Mouse (Mus musculus): ENCODE measurements at regions not wholly inside any gene's neighbourhood (a gene's known extent, or its start where the extent isn't known, plus 50 kb on each side); places are given as distances from the start of the nearest gene placed in this dataset.

DNA sequence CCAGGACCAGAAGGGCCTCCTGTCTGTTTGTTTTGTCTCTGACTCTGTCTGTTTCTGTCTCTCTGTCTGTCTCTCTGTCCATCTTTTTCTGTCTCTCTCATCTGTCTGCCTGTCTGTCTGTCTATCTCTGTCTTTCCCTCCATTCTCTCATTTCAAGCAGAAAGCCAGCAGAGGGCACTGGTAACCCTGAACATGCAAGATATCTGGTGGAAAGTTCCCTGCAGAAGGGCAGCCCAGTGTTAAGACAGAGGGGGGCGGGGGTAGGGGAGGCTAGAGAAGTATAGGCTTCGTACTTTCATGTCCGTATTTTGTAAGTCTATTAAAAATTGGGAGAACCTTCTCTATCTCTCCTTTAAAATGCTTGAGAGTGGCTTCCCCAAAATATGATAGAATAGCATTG lies 370.4 kb upstream of the Nr5a2 start:
- in situ Hi-C loops (cut with MboI), result no loop called here

DNA sequence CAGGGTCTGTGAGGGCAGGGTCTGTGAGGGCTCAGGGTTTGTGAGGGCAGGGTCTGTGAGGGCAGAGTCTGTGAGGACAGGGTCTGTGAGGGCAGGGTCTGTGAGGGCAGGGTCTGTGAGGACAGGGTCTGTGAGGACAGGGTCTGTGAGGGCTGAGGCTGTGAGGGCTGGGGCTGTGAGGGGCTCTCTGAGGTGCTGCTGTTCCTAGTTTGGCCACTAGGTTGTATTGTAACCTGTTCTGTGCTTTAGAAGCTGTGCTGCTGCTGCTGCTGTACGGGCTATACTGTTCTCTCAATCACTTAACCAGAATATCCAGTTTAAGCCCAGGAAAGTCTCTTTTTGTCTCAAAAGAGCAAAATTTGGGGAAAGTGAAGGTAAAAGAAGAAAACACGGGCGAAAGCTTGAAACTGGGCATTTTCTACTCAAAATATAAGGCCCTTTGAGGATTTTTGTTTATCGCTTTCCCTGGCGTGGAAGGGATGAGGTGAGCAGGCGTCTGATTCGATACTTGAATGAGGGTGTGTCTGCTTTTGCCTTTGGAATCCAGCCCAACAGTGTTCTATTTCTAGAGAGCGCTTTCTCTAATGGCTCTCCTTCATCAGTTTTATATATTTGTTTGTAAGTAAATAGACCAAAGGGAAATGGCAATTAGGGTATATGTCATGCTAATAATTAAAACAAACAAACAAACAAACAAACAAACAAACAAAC lies 363.8 kb upstream of the Nr5a2 start:
- in situ Hi-C loops (cut with MboI), result loop anchor here (25.0 kb wide), 1 partner anchor 713 kb away; no protein-coding TSS in a partner anchor

DNA sequence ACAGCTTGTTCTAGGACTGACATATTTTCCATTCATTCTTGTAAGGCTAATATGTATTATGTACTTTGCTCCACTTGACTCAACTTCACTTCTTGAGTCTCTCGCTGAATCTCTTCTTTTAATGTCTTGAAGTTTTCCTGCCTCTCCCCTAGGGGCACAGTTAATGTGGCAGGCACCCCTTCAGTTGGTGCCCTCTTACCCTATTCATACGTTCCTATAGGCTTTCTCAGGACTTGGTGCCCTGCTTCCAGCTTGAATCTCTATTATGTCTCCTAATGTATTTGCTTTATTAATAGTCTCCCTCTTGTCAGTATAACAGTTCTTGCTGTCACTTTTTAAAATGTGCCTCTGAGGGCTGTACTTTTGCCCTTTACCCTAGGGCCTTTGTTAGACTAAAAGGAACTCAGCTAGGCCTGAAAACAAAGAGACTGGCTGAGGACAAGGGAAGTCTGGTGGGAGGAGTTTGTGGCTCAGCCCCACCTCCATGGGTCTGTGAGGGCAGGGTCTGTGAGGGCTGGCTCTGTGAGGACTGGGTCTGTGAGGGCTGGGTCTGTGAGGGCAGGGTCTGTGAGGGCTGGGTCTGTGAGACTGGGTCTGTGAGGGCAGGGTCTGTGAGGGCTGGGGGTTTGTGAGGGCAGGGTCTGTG lies 362.9 kb upstream of the Nr5a2 start:
- in situ Hi-C loops (cut with MboI), result loop anchor here (25.0 kb wide), 1 partner anchor 714 kb away; no protein-coding TSS in a partner anchor

DNA sequence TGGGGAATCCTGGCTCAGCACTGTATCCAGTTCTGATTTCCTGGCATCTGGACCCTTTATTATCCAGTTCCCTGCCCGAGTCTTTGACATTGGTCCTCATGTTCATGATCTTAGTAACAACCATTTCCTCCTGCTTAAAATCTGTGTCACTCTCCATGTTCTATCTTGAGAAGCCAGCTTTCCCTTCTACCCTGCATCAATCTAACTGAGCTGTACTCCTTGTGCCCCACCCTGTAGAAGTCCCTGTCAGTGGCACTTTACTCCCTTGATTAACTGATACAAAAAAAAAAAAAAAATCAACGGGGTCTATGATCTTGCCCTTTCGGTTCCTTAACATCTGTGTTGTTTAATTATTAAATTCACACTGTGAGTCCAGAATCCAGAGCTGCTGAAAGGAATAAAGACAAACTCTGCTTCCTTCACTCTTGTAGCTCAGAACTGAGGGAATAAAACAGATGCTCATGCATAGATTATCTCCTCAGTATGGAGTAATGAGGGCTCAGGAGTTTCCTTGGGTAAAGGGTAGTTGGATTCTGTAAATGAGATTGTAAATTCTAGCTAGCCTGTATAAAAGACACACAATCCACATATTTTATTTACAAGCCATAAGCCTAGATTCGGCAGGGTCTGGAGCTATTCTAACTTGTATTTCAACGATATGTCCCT lies 342.6 kb upstream of the Nr5a2 start:
- in situ Hi-C loops (cut with MboI), result loop anchor here (25.0 kb wide), 1 partner anchor 734 kb away; no protein-coding TSS in a partner anchor

DNA sequence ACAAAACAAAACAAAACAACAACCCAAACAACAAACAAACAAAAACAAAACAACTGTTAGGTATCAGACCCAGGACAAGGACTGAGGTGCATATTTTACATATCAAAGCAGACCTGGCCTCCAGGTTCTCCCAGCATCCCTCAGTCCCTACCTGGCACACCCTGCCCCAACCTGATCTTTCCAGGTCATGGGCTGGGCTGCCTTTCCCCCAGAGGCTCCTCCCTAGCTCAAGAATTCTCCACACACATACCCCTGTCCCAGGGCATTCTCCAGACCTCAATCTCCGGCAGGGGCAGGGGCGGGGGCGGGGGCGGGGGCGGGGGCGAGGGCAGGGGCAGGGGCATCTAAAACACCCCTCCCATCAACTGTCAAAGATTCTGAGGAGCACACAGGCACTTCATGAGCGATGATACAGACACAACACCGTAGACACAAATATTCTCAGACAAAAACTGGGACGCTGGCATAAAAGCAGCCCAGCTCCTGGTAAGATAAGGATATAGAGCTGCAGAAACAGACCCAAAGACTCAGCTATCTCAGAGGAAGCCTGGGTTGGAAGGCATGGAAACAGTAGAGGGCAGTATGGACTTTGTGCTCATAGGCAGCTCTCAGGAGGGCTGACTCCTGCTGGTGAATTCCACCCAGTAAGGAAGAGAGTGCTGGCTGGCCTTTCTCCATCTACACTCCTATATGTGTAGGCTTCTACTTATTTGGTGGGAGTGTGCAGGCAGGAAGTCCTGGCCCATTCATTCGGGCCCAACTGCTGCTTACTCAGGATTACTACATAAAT lies 337.7 kb upstream of the Nr5a2 start:
- in situ Hi-C loops (cut with MboI), result no loop called here

DNA sequence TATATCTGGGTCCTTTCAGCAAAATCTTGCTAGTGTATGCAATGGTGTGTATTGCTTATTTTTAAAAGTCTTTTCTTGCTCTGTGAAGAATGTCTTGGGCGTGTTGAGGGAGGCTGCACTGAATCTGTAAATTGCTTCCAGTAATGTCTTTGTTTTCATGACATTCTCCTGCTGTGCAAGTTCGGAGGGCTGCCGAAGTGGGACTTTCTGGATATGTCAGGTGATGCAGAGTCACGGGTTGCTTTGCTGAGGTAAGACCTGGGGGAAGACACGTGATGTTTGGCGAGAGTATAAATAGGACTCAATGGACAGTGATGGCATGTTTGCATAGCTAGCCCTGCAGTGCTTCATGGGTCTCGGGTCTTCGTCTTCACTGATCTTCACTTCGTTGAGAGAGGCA lies 329.2 kb upstream of the Nr5a2 start:
- in situ Hi-C loops (cut with MboI), result no loop called here

DNA sequence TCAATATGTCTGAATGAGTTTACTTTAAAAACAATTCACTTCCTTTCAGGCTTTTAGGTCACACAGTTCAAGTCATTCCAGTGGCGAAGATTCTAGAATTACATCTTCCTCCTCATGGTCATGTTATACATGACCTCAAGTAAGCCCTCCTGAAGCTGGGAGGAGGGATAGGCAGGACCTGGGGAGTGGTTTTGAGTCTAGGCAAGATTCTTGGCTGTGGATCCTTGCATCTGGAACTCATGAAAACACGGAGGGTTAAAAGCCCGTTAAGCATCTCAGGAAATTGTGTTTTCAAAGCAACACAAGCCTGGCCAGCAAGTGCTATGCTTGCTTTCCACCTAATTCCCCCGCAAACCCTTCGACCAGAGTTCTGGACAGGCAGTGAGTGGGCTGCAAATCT lies 323.0 kb upstream of the Nr5a2 start:
- in situ Hi-C loops (cut with MboI), result no loop called here

DNA sequence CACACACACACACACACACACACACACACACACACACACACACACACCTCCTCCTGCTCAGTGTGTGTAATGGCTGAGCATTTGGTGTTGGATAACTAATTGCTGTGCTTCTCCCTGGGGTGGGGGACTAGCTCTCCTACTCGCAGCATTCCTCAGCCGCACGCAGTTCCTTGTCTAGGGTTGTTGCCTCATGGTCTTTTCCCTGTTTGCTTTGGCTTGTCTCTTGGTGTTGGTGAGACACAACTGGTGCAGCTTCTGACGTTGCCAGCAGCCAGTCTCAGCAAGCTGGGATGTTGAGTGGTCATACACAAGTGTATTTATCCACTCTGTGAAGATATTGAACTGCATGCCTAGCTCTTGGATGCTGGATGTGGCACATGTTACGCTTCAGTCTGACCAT lies 322.2 kb upstream of the Nr5a2 start:
- in situ Hi-C loops (cut with MboI), result no loop called here

DNA sequence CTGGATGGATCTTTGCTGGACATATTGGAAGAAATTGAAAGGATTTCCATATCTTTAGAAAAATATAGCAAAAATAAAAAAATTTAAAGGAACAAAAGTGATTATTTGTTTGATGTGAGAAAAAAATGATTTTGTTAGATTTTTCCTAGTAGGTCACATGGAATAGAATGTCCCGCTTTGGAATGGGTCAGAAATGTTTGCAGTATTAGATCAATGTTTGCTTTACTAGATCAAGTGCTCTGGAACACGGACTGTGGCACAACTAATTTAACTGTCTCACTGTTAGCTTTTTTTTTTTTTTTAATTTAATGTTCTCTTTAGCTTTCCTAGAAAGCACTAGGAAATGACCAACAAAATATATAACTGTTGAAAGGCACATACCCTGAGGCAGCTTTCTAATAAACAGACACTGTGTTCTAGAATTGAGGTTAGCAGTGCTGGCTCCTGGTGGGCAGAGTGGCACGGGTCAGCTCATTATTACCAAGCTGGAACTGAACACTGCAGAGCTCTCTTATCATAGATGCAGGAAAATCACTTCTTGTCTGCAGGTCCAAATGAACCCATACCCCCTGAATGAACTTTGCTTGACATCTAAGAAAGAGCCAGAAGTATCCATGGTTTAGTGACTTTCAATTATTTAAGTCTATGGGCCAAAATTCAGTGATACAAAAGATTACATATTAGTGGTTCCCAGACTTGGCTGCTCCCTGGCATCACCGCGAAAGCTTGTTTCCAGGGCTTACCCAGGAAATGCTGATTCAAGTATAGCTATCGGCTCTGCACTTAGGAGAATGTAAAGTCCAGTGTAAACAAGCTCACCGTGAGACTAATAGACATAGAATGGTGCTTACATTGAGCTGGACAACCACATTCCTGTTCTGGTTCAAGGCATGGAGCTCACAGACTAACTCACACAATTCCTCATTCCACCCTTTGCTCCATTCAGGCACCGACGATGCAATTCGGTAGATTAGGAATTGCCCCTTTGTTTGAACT lies 320.4 kb upstream of the Nr5a2 start:
- in situ Hi-C loops (cut with MboI), result no loop called here

DNA sequence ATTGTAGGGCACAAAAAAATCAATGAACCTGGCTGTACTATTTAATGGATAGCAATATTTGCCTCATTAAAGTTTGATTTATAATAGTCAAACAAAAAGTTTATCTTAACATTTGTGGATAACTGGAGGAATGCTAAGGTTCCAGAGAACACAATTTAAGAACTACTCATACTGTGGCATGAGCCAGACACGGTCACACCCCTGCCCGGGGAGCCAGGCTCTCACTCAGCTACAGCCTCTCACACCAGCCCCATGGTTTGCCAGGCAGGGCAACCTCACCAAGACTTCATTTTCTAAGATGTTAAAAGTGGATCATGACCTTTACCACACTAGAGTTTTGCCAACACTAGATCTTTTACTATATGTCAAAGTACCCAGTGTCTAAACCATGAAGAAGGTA lies 319.7 kb upstream of the Nr5a2 start:
- in situ Hi-C loops (cut with MboI), result no loop called here

DNA sequence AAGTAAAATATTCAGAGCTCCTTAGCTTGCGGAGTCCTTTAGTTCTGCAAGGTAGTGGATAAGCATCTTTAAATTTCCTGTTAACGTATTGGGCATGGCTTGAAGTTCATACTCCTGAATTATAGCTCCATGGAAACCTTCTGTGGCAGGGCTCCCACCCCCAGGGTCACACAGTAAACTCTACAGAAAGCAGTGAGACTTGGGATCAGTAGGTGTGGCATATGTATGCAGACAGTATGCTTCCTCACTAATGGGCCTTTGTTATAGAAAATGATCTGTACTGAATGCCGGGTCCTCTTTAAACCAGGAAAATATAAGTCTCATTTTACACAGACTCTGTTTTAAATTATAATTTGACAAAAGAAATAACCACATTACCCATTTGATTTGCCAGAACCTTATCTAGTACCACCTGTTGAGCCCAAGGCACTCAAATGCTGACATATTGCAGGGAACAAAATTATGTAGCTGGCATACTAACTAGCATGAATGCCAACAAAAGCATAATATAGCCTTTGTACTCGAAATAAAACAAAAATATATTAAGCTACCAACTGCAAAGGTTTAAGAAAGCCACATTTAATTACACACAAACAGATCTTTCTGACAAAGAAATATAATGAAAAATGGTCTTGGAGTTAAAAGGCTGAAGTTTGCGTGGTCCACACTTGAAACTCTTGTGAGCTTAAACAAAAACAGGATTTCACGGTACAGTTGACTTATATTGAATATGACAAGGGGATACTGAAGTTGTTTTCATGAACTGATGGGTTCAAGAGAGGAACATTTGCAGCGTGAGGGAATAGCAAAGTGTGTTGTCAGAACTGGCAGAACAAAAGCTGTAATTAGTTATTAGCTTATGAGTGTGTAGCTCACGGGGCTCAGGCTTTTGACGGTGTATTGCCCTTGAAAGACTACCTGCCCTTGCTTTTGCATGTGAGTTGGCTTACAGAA lies 310.7 kb upstream of the Nr5a2 start:
- in situ Hi-C loops (cut with MboI), result no loop called here

DNA sequence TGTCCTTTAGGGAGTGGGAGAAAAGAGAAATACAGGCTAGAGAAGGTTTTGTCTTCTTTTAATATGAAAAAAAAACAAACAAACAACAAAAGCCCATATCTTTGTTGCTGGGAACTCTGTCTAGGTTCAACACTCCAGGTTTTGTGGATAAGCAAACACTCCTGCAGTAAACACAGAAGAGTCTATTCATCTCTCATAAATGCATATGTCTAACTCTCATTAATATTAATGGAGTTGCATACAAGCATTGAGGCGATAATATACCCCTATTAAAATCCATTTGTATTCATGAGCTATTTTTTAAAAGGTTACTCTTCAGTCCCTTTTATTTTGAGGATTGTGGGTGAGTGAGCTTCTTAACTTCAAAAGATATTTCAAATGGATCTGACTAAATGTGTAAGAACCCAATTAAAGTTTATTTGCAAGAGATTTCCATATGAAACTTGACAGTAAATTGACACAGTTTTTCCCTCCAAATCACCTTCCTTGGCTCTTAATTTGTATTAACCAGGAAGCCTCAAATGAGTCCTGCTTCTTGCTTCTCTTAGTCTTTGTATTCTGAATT lies 302.6 kb upstream of the Nr5a2 start:
- in situ Hi-C loops (cut with MboI), result no loop called here

DNA sequence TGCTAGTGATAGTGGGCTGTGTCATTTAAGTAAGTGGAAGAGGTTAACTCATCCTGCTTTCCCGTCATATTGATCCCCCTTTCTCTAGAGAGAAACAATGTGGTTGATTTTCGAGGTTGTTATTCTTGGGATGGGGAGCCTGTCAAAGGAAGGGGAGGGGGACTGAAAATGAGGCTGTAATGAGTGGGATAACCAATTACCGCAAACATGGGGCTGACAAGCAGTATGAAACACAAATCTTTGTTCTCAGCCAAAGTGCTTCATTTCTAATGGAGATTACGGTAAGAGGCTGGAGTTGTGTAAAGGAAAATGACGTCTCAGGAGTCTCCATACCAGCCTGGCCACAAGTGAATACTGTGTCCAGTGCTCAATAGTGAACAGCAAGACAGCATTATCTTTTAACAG lies 301.9 kb upstream of the Nr5a2 start:
- in situ Hi-C loops (cut with MboI), result no loop called here

DNA sequence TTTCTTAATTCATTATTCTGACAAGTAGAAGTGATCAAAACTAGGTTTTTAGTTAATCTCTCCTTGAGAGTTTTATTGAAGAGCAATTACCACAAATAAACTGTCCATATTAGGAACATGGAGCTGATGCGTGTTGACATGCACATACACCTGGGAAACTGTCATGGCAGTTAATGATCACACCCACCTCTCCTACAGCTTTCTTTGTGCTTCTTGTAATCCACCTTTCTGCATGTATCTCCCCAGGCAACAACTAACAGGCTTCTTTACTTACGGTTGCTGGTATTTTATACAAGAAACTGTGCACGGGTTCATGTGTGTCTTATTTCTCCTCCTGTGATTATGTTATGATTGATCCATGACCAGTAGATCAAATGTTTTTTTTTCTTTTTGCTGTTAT lies 296.0 kb upstream of the Nr5a2 start:
- in situ Hi-C loops (cut with MboI), result no loop called here

DNA sequence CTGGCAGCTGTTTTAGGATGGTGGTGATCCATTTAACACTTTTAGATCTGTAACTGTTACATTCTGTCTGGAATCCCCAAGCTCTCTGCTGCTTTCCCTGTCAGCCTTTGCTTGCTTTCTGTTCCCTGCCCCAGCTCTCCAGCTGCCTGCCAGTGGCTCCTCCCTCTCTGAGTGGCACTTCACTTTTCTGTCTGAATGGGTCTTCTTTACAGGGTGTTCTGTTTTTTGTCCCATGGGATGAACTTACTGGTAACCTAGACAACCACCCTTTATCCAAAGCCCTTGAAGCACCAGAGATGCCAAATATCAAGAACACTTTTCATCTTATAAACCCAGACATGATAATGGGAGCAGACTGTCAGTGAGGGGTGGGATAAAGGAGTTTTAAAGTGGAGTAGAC lies 294.8 kb upstream of the Nr5a2 start:
- in situ Hi-C loops (cut with MboI), result no loop called here

DNA sequence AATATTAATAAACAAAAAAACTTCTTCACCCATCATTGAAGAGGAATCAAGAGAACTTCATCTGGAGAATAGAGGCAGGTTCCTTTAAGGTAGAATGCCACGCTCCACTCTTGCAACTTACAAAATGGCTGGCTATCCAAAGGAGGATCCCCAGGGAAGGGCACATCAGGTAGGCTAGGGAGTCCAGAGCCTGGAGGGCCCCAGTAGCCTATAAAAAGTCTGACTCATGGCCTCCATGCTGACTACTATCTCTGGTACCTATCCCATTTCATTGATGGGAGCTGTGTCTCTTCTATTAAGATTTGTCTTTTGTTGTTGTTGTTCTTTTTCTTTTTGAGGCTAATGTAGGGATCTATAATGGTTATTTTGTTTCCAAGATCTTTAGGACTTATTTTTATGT lies 294.4 kb upstream of the Nr5a2 start:
- in situ Hi-C loops (cut with MboI), result no loop called here

DNA sequence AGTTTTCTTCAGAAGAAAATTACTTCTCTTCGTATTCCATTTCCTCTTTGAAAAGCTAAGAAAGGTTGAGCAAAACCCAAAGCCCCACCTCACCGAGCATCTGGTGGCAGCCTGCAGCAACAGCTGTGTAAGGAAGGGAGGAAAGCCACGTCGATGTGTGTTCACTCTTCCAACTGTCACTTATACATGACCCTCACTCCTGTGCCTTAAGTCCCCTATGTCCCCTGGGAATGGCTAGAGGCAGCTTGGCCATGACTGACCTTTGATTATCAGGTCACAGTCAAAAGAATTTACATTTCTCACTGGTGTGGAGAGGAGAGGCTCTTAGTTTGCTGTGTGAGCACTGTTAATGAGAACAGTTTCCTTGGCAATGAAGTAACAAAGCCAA lies 266.8 kb upstream of the Nr5a2 start:
- in situ Hi-C loops (cut with MboI), result no loop called here

DNA sequence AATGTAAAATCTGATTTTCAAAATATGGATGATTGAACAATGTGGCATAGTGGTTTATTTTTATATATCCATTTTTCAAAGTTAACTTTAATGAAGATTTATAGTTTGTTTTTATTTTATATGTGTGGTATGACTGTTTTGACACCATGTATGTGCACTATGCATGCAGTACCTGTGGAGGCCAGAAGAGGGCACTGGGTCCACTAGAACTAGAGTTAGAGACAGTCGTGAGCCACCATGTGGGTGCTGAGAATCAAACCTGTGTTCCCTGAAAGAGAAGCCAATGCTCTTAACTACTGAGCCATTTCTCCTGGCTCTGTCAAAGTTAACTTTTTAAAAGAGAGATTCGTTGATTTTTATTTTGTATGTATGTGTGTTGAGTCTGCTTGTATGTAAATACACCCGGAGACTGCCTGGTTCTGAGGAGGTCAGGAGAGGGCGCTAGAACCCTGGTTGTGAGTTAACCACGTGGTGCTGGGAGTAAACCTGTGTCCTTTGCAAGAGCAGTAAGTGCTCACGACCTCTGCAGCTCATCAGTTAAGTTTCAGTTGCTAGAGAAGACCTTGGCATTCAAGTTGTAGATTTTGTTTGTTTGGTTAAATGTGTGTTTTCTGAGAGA lies 266.3 kb upstream of the Nr5a2 start:
- in situ Hi-C loops (cut with MboI), result no loop called here

DNA sequence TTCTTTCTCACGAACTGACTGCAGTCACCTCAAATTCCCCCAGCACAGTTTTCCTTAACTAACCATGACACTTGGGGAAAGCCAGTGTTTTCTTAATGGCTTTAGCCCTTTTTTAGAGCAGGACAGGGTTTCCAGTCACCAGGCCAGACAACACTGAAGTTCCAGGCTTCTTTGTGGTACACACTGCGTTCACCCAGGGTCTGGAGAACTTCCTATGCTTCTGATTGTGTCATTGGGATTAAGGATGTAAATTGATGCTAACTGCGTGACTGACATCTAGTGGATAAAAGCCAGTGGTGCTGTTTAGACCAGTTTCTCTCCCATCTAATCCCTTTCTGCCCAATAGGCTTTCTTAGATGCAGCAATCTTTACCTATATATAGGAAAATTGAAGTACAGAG lies 265.2 kb upstream of the Nr5a2 start:
- in situ Hi-C loops (cut with MboI), result no loop called here

Data from mature B cell (primary cell).